ENCODE assay signal across 19 mouse cellular contexts in genomic region chr8:106606601-106607145, GRCm38 (mm10). TPM values are rescaled to one million over a fixed set of nuclear protein-coding genes. Genes with fewer than 3 reads are reported as not detected.
DNase-seq lines count a peak whose midpoint lies in the region; ATAC-seq and TF ChIP-seq lines count a peak whose summit lies in the region.
"Had no signal": no experiment of that assay in that cellular context is flagged by ENCODE, and none has a peak within 500 bp of the region (broad histone marks: within the 10 kb centered on the region; RNA-seq: fewer than 3 reads in every experiment).

No protein-coding gene starts in this region.

- no peak for TF ChIP-seq CTCF in lung, embryonic 14.5 days (IDR thresholded peaks at IDR 0.05; ENCODE audit: low read depth)
- no peak for TF ChIP-seq CTCF in ES-Bruce4 (IDR thresholded peaks at IDR 0.05; ENCODE audit: low read depth, low read length)

- 23% methylated on average over 15 of the region's 15 CpGs for WGBS in lung, embryonic 14.5 days
- WGBS in stomach, embryonic 15.5 days = 32% methylated on average over 15 of the region's 15 CpGs

- peaks cover 52% of the 10 kb centered on the region for H3K27me3 ChIP-seq in lung, embryonic 14.5 days (ENCODE audit: insufficient read depth, low read length)
- no peaks in the 10 kb centered on the region for H3K27me3 ChIP-seq in ES-Bruce4 (ENCODE audit: control insufficient read depth, insufficient read depth, low read length, poor library complexity, severe bottlenecking)
- H3K27me3 ChIP-seq in stomach, embryonic 15.5 days (replicated peaks) = peaks cover 29% of the 10 kb centered on the region

- no peak overlapping the region for H3K27ac ChIP-seq in lung, embryonic 14.5 days (ENCODE audit: low read depth)
- peak overlapping the region; percentile 69 for H3K27ac ChIP-seq in ES-Bruce4 (ENCODE audit: insufficient read depth, low read length)
- H3K27ac ChIP-seq in stomach, embryonic 15.5 days = peak overlapping the region; percentile 40; the same call in 1 of the 2 replicates
- H3K27ac ChIP-seq: embryonic facial prominence, embryonic 13.5 days; gastrocnemius, adult 2 months had no signal

- H3K36me3 ChIP-seq in lung, embryonic 14.5 days (ENCODE audit: insufficient read depth) = no peaks in the 10 kb centered on the region
- peaks cover 8% of the 10 kb centered on the region for H3K36me3 ChIP-seq in ES-Bruce4 (ENCODE audit: control insufficient read depth, insufficient read depth, low read length, poor library complexity, severe bottlenecking)
- no peaks in the 10 kb centered on the region for H3K36me3 ChIP-seq in stomach, embryonic 15.5 days
- H3K36me3 ChIP-seq: embryonic facial prominence, embryonic 13.5 days had no signal

- no peaks in the 10 kb centered on the region for H3K9me3 ChIP-seq in lung, embryonic 14.5 days (ENCODE audit: low read depth, low read length)
- no peaks in the 10 kb centered on the region for H3K9me3 ChIP-seq in ES-Bruce4 (replicated peaks; ENCODE audit: control insufficient read depth, insufficient read depth, low read length, poor library complexity, severe bottlenecking)
- H3K9me3 ChIP-seq in stomach, embryonic 15.5 days = no peaks in the 10 kb centered on the region
- H3K9me3 ChIP-seq: embryonic facial prominence, embryonic 13.5 days had no signal

- no peak overlapping the region for H3K4me3 ChIP-seq in lung, embryonic 14.5 days (ENCODE audit: low read depth, low read length)
- H3K4me3 ChIP-seq in ES-Bruce4 (ENCODE audit: low read depth, low read length) = peak overlapping the region; percentile 26
- 0 out of 2 replicates have a peak overlapping the region, but pooled peaks have one; percentile 12 for H3K4me3 ChIP-seq in stomach, embryonic 15.5 days (replicated peaks)
- H3K4me3 ChIP-seq: embryonic facial prominence, embryonic 13.5 days; gastrocnemius, adult 2 months had no signal

- no peak overlapping the region for H3K9ac ChIP-seq in lung, embryonic 14.5 days
- no peak overlapping the region; the same call in 1 of the 2 replicates for H3K9ac ChIP-seq in ES-Bruce4 (ENCODE audit: low read depth, poor library complexity, severe bottlenecking)
- no peak overlapping the region for H3K9ac ChIP-seq in stomach, embryonic 15.5 days
- H3K9ac ChIP-seq: embryonic facial prominence, embryonic 13.5 days had no signal

- peaks cover 2% of the 10 kb centered on the region; the same call in 1 of the 2 replicates for H3K4me1 ChIP-seq in lung, embryonic 14.5 days (ENCODE audit: insufficient read depth)
- H3K4me1 ChIP-seq in ES-Bruce4 (ENCODE audit: control insufficient read depth, insufficient read depth, low read length) = peaks cover 9% of the 10 kb centered on the region
- H3K4me1 ChIP-seq in stomach, embryonic 15.5 days = no peaks in the 10 kb centered on the region

- TF ChIP-seq EP300 in ES-Bruce4 (IDR thresholded peaks at IDR 0.05; ENCODE audit: insufficient read depth, low read depth, low read length) = peak; percentile 34; the same call in 1 of the 2 replicates

- no peak for ATAC-seq in lung, embryonic 14.5 days (ENCODE audit: insufficient read depth)
- ATAC-seq in granulocyte monocyte progenitor cell, adult 5-6 weeks (replicated peaks; ENCODE audit: poor library complexity, severe bottlenecking) = peak; percentile 44
- ATAC-seq in stomach, embryonic 15.5 days (ENCODE audit: insufficient read depth, low FRiP score, low read depth) = no peak
- ATAC-seq: forebrain, embryonic 16.5 days; midbrain, embryonic 16.5 days had no signal

- peak overlapping the region; percentile 35; the same call in 1 of the 2 replicates for H3K4me2 ChIP-seq in lung, embryonic 14.5 days
- peak overlapping the region; percentile 40 for H3K4me2 ChIP-seq in stomach, embryonic 15.5 days
- H3K4me2 ChIP-seq: embryonic facial prominence, embryonic 13.5 days had no signal

- TF ChIP-seq POLR2A in ES-Bruce4 (IDR thresholded peaks at IDR 0.05; ENCODE audit: insufficient read depth, low read length) = no peak

- no peak for DNase-seq in lung, embryonic 14.5 days
- DNase-seq in lung, postnatal 36 days = no peak
- no peak for DNase-seq in layer of hippocampus, postnatal 36 days
- no peak for DNase-seq in adrenal gland, postnatal 36 days
- DNase-seq: adrenal gland, adult 8-10 months; cerebellum, adult 2 months; gastrocnemius, adult 2 months; heart, adult 18-20 months; kidney, adult 9 months; left cerebral cortex, postnatal 4 days; lung, adult 2 months; thymus, postnatal 36 days had no signal

RNA-seq across cellular contexts. Expression of gene Cdh1, which starts 3.5 kb away (rescaled TPM):
- polyA plus RNA-seq in lung, embryonic 14.5 days (2014; fragmentation: Nextera tagmentation; extraction: Ambion mirVana) = 85.3 and 89.8 TPM in 2 replicates
- polyA plus RNA-seq in ES-Bruce4 (2011; ENCODE audit: insufficient read depth, insufficient read length, low read depth, missing spikeins) = 347 and 358 TPM in 2 replicates
- 1.1 and 4.6 TPM in 2 replicates for total RNA-seq in granulocyte monocyte progenitor cell, adult 5-6 weeks (2014; fragmentation: Nextera tagmentation)
- total RNA-seq in granulocyte monocyte progenitor cell, adult 5-6 weeks (2017) = 0.88 and 1.6 TPM in 2 replicates
- polyA plus RNA-seq in stomach, embryonic 15.5 days (2015; fragmentation: Nextera tagmentation; extraction: Ambion mirVana) = 163 and 189 TPM in 2 replicates
- under 1 TPM; 0.20 to 0.48 TPM for total RNA-seq in layer of hippocampus, postnatal 36 days (2021)
- total RNA-seq in adrenal gland, postnatal 36 days (2021) = not detected
- total RNA-seq: megakaryocyte-erythroid progenitor cell, adult 5-6 weeks had no signal

RNA-seq across cellular contexts. Expression of gene Gm10073, which starts 33.4 kb away (rescaled TPM):
- 10.1 and 11.4 TPM in 2 replicates for polyA plus RNA-seq in lung, embryonic 14.5 days (2014; fragmentation: Nextera tagmentation; extraction: Ambion mirVana)
- polyA plus RNA-seq in ES-Bruce4 (2011; ENCODE audit: insufficient read depth, insufficient read length, low read depth, missing spikeins) = 498 and 566 TPM in 2 replicates
- 29.2 and 30.2 TPM in 2 replicates for total RNA-seq in granulocyte monocyte progenitor cell, adult 5-6 weeks (2014; fragmentation: Nextera tagmentation)
- 8.2 and 10.8 TPM in 2 replicates for total RNA-seq in granulocyte monocyte progenitor cell, adult 5-6 weeks (2017)
- 11.0 and 48.1 TPM in 2 replicates for polyA plus RNA-seq in stomach, embryonic 15.5 days (2015; fragmentation: Nextera tagmentation; extraction: Ambion mirVana)
- 10 to 100 TPM; 86.3 to 90.8 TPM for total RNA-seq in layer of hippocampus, postnatal 36 days (2021)
- total RNA-seq in adrenal gland, postnatal 36 days (2021) = 100 to 1,000 TPM; 132 to 140 TPM
